Mouse (Mus musculus) ovary, postnatal 14 days (tissue): Measurements from ENCODE around the gene Tgif1.

Experiments
- DNase-seq: peaks from one replicate; pipeline ENCODE4 v3.0.0; 2022; ENCODE audit warnings: low spot score

Tgif1 gene

DNA sequence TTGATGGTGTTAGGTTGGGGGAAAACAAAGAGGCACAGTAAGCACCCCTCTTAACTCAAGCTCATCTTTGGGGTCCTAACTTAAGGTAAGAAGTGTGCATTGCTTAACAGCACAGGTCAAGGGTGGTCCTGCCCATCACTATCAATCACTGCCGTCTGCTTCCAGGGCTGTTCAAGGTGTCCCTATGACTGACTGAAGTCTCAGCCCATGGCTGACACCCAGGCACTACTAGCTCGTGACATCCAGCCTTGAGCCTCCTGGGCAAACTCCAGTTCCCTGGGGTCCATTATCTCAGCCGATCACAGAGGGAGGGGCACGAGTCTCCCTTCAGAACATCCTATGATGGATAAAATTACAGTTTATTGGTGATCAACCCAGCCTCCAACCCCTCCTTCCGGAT is 12.7 kb upstream of the Tgif1 start:
- no peak for DNase-seq

DNA sequence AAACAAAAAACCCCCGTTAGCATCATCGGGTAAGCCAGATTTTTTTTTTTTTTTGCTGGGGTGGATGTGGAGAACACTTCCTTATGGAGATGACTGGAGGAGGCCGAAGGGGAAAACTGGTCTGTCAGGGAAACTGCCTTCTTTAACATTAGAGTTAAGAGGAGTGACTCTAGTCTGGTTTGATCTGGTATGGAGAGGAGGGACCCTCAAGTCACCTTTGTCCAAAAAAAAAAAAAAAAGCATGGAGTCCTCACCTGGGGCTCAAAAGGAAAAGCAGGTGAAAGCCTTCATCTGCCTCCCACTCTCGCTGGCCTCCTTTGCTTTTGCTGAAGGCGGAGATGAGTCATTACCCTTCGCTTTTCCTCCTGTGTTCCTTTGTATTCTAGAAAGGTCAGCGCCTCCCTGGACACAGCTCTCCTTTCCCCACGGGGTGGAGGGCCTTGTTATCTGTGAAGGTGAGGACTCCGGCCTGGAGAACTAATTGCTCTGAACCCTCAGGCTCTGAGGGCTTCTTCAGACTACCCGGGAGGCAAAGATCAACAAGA is 11.8 kb upstream of the Tgif1 start:
- no peak for DNase-seq

DNA sequence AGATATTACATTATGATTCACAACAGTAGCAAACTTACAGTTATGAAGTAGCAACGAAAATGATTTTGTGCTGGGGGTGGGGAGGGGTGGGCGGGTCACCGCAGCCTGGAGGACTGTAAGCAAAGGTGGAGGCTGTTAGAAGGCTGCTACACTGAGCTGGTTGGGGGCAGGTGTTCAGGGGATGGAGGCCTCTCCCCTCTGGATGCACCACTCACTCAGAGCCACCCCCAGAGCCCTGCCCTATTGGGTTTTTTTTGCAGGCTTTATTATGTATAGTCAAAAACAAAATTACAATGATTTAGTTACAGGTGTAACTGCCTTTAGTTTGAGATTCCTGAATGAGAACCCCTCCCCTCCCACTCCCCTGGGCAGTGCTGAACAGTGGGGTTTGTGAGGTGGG is 11.3 kb upstream of the Tgif1 start:
- no peak for DNase-seq

DNA sequence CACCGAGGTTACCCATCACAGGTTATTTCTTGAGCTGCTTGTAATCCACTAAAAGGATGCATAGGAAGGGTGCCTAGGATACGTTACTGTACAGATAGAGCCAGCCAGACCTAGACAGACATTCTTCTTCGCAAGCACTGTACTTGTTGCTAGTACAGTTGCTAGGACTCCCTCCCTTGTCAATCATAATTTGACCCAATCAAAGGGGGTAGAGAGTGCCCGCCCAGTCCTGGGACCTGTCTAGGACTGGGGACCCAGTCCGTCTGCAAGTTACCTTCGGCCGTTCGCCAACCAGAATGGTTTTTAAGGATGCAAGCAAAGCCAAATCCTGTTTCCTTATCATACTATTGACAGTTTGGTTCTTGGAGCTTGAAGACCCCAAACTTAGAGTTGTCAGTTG is 10.8 kb upstream of the Tgif1 start:
- no peak for DNase-seq

DNA sequence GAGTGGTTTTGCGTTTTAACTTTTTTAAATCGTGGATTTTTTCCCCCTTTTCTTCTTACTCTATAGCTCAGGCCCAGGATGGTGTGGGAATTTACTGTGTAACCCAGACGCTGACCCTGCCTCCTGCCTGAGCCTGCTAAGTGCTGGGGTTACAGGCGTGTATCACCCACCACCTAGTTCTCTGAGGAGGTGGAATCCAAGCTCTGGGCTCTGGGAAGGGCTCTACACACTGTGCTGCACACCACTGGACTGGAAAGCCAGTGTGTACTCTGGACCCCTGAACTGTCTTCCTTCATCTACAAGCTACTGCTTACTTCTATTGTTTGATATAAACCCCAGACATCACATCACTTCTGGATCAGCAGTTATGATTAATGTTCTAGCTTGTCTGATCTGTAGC is 5.5 kb upstream of the Tgif1 start:
- DNase-seq: no peak

DNA sequence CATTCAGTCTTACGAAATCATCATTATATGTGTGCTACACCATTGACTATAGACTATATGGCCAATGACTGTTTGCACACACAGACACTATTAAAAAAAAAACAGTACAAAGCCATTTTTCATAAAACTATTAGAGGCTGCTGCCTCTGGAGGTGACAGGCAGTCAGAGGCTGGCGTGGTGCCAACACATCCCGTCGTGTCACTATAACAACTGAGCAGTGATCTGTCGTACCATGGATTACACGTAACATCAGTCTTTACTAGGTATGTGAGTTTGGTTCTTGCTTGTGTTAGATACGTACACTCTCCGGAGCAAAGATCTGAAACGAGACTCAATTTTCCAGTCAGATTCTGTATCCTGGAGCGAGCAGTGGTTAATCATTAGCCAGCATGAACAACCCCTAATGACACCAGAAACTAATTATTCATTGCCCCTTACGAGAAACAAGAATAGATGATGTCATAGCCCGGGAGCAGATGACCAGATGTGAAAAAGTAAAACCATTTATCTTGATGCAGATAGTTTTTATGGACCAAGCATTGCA is 3.6 kb upstream of the Tgif1 start:
- no peak for DNase-seq

DNA sequence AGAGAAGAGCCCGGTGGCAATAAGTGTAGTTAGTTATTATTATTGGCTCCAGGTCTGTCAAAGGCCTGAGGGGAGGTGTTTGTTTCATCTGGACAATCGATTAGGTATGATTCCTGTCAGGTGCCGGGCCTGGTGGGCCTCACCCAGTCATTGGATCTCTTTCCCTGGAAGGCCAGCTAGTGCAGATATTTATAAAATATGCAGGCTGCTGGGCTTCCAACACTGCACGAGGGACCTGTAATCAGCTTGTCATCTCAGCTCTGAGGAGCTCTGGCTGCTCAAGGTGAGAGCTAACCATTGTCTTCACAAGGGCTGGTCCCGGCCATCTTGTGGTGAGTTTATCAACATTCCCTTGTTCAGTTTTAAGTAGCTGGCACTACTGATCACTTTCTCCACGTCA is 675 bp upstream of the Tgif1 start:
- DNase-seq: no peak

DNA sequence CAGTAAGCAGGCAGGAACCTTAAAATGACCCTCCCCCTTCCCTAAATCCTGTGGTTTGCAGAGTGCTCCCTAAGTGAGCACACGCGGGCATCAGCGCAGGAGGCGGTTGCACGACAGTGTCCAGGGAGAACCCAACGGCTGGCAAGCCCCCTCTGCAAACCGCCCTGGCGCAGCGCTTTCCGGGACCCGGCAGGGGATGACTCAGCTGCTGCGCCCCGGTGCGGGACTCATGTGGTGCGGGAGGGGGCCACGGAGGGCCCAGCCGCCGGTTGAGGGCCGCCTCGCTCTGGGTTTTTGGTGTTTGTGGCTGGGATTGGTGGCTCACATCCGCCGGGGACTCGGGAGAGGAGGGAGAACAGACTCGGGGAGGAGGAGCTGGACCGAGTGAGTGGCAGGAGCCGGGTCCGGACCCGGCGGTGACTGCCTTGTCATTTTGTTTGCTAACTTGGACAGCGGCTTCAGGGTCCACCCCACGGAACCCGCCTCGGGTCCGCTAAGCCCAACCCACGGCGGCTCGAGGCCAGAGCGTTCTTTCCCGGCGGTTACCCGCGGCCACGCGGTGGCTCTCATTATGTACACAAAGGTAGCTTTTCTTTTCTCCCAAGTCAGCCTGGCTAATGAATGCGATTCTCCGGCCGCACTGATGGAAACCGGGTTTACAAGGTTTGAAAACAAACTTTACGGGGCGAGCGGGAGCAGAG is 510 bp downstream of the Tgif1 start:
- peak; percentile 61 for DNase-seq

DNA sequence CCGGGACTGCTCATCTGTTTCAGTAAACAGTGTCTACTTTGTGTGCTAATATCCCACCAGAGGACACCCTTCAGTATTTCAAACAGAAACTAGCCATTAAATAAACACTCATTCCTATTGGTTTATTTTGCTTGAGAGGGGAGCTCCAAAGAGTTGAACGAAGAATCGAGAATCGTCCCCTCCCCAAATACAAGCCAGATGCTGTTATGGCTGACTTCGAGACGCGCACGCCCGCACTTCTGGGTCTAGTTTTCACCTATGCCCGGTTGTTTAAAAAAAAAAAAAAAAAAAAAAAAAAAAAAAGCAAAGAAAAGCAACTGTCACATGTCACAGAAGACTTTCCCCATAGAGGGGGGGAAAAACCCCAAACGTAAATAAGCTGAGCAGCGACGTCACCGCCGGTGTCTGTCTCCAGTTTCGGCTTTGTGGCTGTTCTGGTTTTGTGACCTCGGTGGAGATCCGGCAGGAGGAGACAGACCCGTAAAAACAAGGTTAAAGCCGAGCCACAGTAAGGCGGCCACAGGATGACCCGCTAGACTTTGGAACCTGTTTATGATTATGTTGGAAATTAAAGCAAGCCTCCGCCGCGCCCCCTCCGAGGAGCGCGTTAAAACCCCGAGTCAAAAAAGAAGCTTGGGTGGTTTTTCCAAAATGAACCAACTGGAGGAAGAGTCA is 1.2 kb downstream of the Tgif1 start:
- DNase-seq: no peak

DNA sequence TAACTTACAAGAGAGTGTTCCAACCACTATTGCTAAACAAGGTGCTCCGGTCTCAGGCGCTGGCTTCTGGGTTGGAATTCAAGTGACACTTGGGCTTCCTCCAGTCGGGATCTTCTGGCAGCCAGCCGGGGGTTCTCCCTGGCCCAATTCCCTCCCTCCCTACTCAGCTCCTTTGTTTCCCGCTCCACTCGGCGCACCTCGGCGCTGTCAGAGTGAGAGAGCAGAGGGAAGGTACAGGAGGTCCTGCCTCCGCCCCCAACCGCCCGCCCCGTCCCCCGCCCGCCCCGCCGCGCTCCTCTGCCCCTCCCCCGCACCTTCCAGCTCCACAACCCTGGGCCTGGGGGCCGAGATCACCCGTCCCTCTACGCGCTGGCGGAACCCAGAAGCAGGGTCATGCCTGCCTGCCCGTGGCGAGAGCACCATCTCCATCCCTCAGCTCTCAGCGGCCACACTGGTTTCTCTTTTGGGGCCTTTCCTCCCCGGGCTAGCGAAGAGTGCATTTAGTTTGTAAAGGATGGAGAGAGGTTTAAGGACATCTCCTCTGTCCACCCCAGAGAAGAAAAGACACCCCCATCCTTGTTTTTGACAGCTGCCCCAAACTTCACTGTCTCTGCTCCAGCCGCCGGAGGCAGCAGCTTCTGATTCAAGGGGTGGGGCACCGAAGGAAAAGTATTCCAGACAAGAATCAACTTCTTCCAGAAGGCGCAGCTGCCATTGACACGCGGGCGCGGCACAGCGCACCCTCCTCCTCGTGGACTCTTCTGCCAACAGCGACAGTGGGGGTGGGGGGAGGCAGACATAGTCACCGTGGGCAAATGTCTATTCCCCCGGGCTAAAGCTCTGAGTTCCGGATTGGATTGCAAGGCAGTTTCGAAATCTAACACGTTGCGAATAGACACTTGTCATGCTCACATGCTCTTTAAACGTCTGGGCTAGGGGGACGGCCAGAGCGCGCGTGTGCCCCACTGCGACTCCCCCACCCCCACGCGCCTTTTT is 2.1 kb downstream of the Tgif1 start:
- DNase-seq: peak; percentile 72

DNA sequence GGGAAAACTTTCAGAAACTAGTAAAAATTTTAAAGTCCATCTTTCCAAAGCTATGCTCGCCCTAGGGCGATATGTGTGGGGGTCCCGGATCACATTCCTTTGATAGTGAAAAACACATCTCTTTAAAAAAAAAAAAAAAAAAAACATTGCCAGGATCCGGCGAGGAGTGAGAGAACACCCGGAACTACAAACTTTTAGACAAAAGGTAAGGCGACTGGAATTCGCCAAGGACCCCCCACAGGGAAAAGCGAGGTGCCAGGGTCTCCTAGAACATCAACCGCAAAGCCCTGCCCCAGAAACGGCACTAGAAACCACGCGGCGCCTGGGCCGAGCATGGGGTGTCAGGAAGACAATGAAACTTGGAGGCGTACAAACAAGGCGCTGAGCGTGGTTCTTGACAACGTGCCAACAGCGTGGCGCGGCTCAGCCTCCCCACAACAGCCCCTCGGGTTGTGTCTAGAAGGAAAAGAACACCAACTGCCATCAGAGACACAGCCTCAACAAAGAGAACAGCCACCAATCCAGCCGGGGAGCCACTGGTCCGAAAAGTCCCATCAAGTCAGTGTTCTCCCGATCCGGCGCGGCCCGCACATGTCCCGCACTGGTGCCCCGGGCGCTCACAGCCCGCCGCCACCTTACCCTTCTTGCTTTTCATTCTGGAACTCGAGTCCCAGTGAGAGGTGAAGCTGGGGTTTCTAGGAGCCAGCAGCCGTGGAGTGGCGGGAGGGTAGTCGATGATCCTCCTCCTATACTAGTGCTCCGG is 2.9 kb downstream of the Tgif1 start:
- peak; percentile 57 for DNase-seq

DNA sequence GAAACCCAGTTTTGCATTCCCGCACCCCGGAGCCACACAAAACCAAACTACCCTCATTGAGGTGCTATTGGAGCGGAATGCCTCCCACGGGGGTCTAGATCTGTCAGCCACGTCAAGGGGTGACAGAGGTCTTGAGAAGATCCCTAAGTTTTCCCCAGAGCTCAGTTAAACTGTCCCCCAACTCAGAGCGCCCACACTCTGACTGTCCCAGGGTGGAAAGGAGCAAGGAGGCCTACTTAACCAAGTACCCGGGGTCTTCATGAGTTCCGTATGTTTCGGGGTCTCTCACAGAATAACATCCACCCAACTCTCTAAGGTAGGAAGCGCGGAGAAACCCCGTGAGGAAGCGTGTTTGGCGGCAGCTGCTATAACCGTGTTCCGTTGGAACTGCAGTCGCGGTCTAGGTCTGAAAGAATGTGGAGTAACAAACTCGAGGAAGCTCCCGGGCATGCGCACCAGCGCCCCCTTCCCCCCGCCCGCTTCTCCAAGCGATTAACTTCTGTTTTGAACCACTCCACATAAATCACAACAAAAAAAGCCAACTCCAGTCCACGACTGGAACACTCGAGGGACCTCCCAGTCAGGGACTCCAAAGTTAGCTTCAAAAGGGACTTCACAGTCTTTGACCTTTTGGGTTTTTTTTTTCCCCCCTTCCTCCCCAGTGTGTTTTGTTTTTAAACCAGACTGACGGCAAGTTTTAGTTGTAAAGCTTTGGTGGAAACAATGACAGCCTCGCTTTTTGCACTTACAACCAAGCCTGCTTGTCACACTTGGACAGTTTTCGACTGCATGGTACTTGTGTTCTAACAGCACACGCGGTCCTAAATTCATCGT is 3.7 kb downstream of the Tgif1 start:
- DNase-seq: peak; percentile 87

DNA sequence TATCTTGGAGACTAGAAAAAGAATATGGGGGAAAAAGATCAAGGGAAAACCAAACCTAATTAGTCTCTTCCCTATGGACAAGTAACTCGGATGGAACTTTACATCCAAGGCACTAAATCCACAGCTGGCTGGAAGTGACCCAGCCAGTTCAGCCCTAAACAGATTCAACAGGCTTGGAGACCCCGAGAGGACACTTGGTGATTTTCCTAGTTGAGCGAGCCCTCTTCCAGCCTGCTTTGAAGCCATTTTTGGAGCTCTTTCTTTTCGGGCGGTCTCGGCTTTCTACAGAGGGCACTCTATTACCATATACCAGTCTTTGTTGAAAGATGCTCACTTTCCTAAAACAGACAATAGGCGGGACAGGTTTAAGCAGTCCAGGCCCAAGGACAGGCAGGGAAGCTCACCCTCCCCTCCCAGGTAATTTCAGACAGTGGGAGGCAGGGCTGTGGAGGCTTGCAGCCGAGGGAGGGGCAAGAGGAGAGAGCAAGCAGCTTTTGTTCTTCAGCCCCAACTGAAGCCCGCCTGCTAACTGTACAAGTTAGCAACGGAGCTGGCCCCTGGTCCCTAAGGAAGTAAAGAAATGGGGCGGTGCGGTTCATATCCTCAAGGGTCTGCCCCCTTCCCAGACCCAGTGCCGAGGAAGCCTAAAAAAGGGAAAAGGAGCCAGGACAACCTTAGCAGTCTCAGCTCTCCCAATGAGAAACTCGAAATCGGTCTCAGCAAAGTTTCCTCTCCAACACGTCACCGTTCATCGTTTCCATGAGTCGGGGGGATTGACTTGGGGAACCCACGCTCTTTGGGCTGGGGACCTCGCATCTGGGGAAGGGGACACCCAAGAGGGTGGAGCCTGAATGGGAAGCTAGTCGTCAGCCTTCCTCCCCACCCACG is 4.6 kb downstream of the Tgif1 start:
- DNase-seq: no peak

DNA sequence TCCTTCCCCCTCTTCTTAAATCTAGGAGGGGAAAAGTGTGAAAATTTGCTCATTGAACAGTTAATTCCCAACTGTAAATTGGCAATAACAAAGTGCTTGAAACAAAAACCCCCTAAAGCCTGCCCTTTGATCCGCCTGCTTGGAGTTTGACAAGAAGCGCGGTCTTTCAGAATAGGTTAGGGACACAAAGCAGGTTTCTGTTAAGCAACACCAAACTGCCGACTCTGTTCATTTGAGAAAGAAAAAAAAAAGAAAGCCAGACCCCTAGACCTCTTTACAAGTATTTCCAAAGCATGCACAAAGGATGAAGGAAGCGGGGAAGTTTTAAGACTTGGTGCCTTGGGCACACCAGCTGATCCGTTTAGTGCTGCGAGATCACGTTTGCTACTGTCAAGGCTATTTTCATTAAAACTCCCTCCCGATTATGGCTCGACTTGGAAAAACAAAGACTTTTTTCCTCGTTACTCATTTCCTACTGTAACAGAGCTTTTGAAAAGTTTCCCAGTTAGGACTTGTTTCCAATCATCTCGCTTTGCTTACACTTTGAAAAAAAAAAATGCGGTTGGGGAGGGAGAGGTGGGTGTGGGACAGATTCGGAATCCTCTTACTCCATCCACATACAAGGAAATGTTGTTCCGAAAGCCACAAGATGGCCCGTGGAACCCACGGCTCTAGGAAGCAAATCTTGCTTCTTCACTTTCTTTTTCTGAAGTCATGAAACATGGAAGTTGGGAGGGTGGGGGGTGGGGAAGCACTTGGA is 5.4 kb downstream of the Tgif1 start:
- DNase-seq: no peak

DNA sequence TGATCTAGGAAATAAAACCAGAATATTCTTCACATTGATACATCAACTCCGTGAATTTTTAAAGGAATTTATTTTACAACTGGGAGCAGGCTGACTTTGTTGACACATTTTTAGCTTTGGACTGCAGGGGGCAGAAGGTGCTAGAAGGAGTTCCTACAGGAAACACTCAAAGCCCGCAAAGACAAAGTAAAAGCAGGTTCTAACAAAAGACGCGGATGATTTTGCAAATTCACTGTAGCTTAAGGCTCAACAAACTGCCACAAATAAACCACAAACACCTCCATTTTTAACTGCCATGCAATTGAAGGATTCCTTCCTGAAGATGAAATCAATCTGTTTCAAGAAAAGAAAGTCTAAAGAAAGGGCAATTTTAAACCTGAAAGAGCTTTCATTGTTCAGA is 6.3 kb downstream of the Tgif1 start:
- no peak for DNase-seq

DNA sequence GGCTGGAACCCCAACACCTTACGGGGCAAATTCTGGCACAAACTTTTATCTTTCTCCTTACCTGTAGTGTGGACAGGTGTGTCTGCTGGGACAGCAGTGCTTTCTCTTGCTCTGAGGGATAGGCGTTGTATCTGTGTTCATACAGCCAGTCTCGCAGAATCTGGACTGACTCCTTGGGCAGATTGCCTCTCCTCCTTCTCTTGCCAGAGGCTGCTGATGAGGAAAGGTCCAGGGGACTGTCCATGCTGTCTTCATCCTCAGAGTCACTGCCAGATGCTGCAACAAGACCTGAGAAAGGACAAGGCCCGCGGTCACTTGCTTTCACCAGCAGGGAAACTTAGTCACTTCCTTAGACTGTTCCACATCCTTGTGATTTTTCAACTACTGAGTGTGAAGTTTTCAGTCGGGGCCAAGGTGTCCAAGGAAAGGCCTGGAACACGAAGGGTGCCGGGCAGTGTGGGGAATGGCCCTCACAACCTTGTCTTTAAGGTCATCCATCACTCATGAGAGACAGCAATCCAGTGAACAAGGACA is 7.2 kb downstream of the Tgif1 start:
- no peak for DNase-seq

DNA sequence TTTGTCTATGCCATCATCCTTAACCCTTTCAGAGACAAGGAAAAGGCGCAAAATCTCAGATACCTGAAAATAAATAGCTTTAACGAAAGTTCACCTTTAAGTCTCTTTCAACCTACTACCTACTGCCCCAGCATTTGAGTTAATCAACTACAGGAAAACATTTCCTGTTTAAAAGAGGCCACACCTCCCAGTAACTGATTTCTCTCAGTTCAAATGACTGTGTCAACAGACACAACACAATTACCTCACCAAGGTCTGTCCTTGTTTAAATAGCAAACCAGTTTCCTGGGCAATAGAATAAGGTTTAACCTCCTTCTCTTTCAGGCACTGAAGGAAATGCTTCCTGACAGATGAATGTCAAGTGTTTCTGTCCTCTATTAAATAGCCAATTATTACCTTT is 7.8 kb downstream of the Tgif1 start:
- DNase-seq: no peak

DNA sequence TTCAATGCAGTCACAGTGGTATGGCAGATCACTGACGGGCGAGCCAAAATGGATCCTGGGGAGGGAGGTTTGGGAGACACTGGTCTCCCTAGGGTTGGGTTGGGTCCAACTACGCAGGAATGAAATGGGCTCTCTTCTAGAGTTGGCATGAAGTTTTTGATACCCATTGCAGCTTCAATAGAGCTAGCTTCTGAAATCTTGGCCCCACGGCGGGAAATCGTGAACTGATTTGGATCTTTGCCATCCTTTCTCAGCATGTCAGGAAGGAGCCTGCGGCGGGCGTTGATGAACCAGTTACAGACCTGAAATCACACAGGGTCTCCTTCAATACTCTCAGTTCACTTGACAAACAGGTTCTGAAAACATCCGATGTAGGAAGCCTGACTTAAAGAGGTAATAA is 8.4 kb downstream of the Tgif1 start:
- DNase-seq: no peak
